Mouse (Mus musculus) forebrain, embryonic 14.5 days (tissue): ENCODE measurements around the gene Cyb5r1. TPM values are rescaled to one million over a fixed set of nuclear protein-coding genes. Genes with fewer than 3 reads are reported as not detected.

ENCODE experiments used
- ATAC-seq: fragments of 200-750 bp; cut with Nextera tagmentation; 2 replicates; pipeline ENCODE4 v1.8.0; 2017; ENCODE audit warnings: mild to moderate bottlenecking, moderate library complexity
- DNase-seq: peaks from one replicate; pipeline ENCODE4 v3.0.0-alpha.2; 2015; ENCODE audit warnings: low spot score
- H3K27ac ChIP-seq: fragments of 300-500 bp; sonication (generic); 2 replicates; pipeline ENCODE4 v1.5.1; 2014; ENCODE audit warnings: low read depth, mild to moderate bottlenecking, control low read depth, low read length, moderate library complexity
- H3K27me3 ChIP-seq: fragments of 300-500 bp; sonication (generic); replicated peaks from 2 replicates; pipeline ENCODE4 v1.6.1; 2014; ENCODE audit warnings: low read length, control low read depth, mixed read lengths; ENCODE audit not compliant: control insufficient read depth, insufficient read depth
- H3K36me3 ChIP-seq: fragments of 300-500 bp; sonication (generic); 2 replicates; pipeline ENCODE4 v1.6.1; 2014; ENCODE audit warnings: low read length, control low read depth; ENCODE audit not compliant: control insufficient read depth, insufficient read depth
- H3K4me1 ChIP-seq: fragments of 300-500 bp; sonication (generic); 2 replicates; pipeline ENCODE4 v1.6.1; 2014; ENCODE audit warnings: antibody characterized with exemption, low read length, control low read depth; ENCODE audit not compliant: control insufficient read depth, insufficient read depth
- H3K4me2 ChIP-seq: fragments of 300-500 bp; sonication (generic); 2 replicates; pipeline ENCODE4 v1.6.1; 2014; ENCODE audit warnings: mild to moderate bottlenecking, control low read depth, low read length
- H3K4me3 ChIP-seq: fragments of 300-500 bp; sonication (generic); 2 replicates; pipeline ENCODE4 v1.5.1; 2014; ENCODE audit warnings: low read depth, low read length, control low read depth
- H3K9ac ChIP-seq: fragments of 300-500 bp; sonication (generic); 2 replicates; pipeline ENCODE4 v1.6.1; 2014; ENCODE audit warnings: mild to moderate bottlenecking, low read length, control low read depth, moderate library complexity
- H3K9me3 ChIP-seq: fragments of 300-500 bp; sonication (generic); replicated peaks from 2 replicates; pipeline ENCODE4 v1.6.1; 2016; ENCODE audit warnings: low read length, control low read depth, mixed read lengths; ENCODE audit not compliant: control insufficient read depth
- WGBS: fragments of 180-500 bp; shearing (Covaris S2); extraction: QIAGEN DNeasy Blood & Tissue Kit; methylation state at CpG from one replicate; pipeline ENCODE4 v1.1.7; 2014; 5-methylcytosine and 5-hydroxymethylcytosine counted together
- polyA plus RNA-seq: library from polyadenylated mRNA; unstranded; fragments of >200 nt; fragmentation: Nextera tagmentation; extraction: Ambion mirVana; gene quantifications from 2 replicates; pipeline ENCODE4 v1.2.1, GENCODE M21; 2014

The Cyb5r1 gene
- polyA plus RNA-seq, 1 experiment from 2014 or later = 9.8 TPM

DNA sequence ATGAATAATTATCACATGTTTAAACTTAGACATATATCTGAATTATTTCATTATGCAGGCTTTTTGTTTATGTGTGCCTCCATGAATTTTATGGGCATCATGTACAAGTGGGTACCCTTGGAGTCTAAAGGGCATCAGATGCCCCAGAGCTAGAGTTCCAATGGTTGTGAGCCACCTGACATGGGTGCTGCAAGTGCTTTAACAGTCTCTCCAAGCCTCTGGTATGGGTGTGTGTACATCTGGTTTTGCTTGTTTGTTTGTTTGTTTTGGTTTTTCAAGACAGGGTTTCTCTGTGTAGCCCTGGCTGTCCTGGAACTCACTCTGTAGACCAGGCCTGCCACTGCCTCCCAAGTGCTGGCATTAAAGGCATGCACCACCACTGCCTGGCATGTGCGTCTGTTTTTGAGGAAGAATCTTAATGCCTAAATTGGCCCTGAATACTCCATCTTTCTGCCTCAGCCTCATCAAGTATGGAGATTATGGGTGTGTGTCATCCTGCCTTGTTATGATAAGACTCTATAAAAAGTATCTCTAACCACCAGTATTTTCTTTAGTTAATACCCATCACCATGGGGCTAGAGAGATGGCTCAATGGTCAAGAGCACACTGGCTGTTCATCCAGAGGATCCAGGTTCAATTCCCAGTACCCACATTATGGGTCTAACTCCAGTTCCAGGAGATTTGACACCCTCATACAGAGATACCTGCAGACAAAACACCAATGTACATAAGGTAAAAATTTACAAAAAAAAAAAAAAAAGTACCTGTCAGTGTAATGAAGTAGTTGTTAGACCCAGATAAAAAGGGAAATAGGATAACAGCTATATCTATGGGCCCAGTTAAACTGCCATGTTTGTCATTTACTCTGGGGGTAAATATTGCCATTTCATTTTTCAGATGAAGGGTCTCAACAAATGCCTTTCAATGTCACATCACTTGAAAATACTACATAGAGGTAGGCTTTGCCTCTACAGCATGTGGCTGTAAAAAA is 55.2 kb downstream of the Cyb5r1 start:
- H3K4me1 ChIP-seq = no peaks in the 10 kb centered on the region
- DNase-seq (no peak), ATAC-seq (no peak)
- WGBS = 96% methylated on average over 1 of the region's 1 CpGs
- no peak overlapping the region for H3K4me3 ChIP-seq
- H3K9me3 ChIP-seq = no peaks in the 10 kb centered on the region
- H3K4me2 ChIP-seq = no peak overlapping the region
- no peak overlapping the region for H3K27ac ChIP-seq
- no peak overlapping the region for H3K9ac ChIP-seq
- peaks cover 43% of the 10 kb centered on the region for H3K36me3 ChIP-seq
- H3K27me3 ChIP-seq = no peaks in the 10 kb centered on the region

Other genes with a start within 250 kb of the Cyb5r1 start
- gene Chil1, start 223.4 kb upstream of the Cyb5r1 start, polyA plus RNA-seq = 2.5 and 3.7 TPM in 2 replicates
- gene Mybph, start 212.1 kb upstream of the Cyb5r1 start, polyA plus RNA-seq = 0.10 TPM in 1 of 2 replicates, not detected in the other
- 5.4 and 7.1 TPM in 2 replicates for gene Adora1, start 170.1 kb upstream of the Cyb5r1 start, polyA plus RNA-seq
- gene Myog, start 115.6 kb upstream of the Cyb5r1 start, polyA plus RNA-seq = not detected in 2 replicates
- 5.0 and 7.8 TPM in 2 replicates for gene Ppfia4, start 72.6 kb upstream of the Cyb5r1 start, polyA plus RNA-seq
- 150 and 151 TPM in 2 replicates for gene Tmem183a, start 43.6 kb upstream of the Cyb5r1 start, polyA plus RNA-seq
- gene 4933406M09Rik, start 19.6 kb upstream of the Cyb5r1 start, polyA plus RNA-seq = not detected in 2 replicates
- 61.4 and 68.5 TPM in 2 replicates for gene Adipor1, start 9.8 kb downstream of the Cyb5r1 start, polyA plus RNA-seq
- 24.8 and 27.3 TPM in 2 replicates for gene Klhl12, start 50.0 kb downstream of the Cyb5r1 start, polyA plus RNA-seq
- 59.4 and 66.3 TPM in 2 replicates for gene Rabif, start 89.1 kb downstream of the Cyb5r1 start, polyA plus RNA-seq
- gene Mgat4e, start 144.1 kb downstream of the Cyb5r1 start, polyA plus RNA-seq = not detected in 2 replicates
- gene Kdm5b, start 154.6 kb downstream of the Cyb5r1 start, polyA plus RNA-seq = 75.3 and 88.4 TPM in 2 replicates
- gene Syt2, start 241.1 kb downstream of the Cyb5r1 start, polyA plus RNA-seq = 0.94 and 1.2 TPM in 2 replicates